Mouse (Mus musculus): Measurements from ENCODE around the gene 1110012L19Rik. TPM values are rescaled to one million over a fixed set of nuclear protein-coding genes. Genes with fewer than 3 reads are reported as not detected.
"Not testable (repeated sequence)": the region's sequence is repeated elsewhere in the genome, so short reads cannot be mapped to it uniquely, and the experiment has no call there.

Gene 1110012L19Rik
- 35.8 and 36.3 TPM in 2 replicates for polyA plus RNA-seq (2015; fragmentation: Nextera tagmentation; extraction: Ambion mirVana)

- DNase-seq (ENCODE audit: low spot score), result peak; percentile 85
These were observed at the start of gene 1110012L19Rik for GRCm38 (mm10) chrX:70385276-70385961. 1110012L19Rik (plus strand) TSS chrX:70385877.

GRCm38 (mm10) chrX:70362985-70363384 is 22.7 kb upstream of the 1110012L19Rik start:
- no peak for DNase-seq (ENCODE audit: low spot score)

- DNase-seq (ENCODE audit: low spot score), result no peak
These were observed 22.2 kb upstream of the 1110012L19Rik start for GRCm38 (mm10) chrX:70363446-70363845.

GRCm38 (mm10) chrX:70364202-70364601 is 21.5 kb upstream of the 1110012L19Rik start:
- no peak for DNase-seq (ENCODE audit: low spot score)

- peak; percentile 85 for DNase-seq (ENCODE audit: low spot score)
These were observed 20.7 kb upstream of the 1110012L19Rik start, which contains the start of gene Ids for GRCm38 (mm10) chrX:70364661-70365613. Ids (minus strand) TSS chrX:70365084.

GRCm38 (mm10) chrX:70369758-70370157 is 15.9 kb upstream of the 1110012L19Rik start:
- DNase-seq (ENCODE audit: low spot score), result not testable (repeated sequence)

GRCm38 (mm10) chrX:70374469-70375110 is 11.1 kb upstream of the 1110012L19Rik start:
- not testable (repeated sequence) for DNase-seq (ENCODE audit: low spot score)

- no peak for DNase-seq (ENCODE audit: low spot score)
These were observed 781 bp upstream of the 1110012L19Rik start for GRCm38 (mm10) chrX:70384917-70385275.

- no peak for DNase-seq (ENCODE audit: low spot score)
These were observed 280 bp downstream of the 1110012L19Rik start for GRCm38 (mm10) chrX:70385962-70386351.

- not testable (repeated sequence) for DNase-seq (ENCODE audit: low spot score)
These were observed 7.0 kb downstream of the 1110012L19Rik start for GRCm38 (mm10) chrX:70392636-70393035.

GRCm38 (mm10) chrX:70425473-70425872 is 39.8 kb downstream of the 1110012L19Rik start:
- DNase-seq (ENCODE audit: low spot score), result not testable (repeated sequence)

Other genes with a start within 250 kb of the 1110012L19Rik start
- gene Ids, start 20.8 kb upstream of the 1110012L19Rik start, polyA plus RNA-seq (2015; fragmentation: Nextera tagmentation; extraction: Ambion mirVana), result 2.8 and 3.3 TPM in 2 replicates
- 25.0 and 25.2 TPM in 2 replicates for gene Tmem185a, start 91.3 kb downstream of the 1110012L19Rik start, polyA plus RNA-seq (2015; fragmentation: Nextera tagmentation; extraction: Ambion mirVana)

All from thymus, postnatal 0 days (tissue).